Mouse (Mus musculus): ENCODE results near the gene Slc24a2.

The Slc24a2 gene

DNA sequence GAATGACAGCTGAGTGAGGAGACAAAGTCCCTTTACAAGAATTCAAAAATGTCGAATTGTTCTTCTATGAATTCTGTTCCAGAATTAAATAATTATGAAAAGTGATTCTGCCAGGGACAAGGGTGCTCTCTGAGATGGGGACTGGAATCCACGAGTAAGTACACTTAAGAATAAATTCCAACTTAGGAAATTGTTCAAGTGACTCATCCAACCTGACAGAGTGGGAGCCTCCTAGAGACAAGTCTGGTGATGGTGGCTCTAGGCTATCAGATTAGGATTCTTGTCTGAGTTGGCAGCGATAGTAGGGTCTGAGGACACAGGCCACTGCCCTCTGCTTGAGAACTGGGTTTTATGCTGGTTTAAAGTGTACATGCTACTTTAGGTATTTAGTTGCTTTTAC lies 181.2 kb downstream of the Slc24a2 start:
- no peak for DNase-seq (ENCODE audit: extremely low read depth, insufficient read length, low spot score)

DNA sequence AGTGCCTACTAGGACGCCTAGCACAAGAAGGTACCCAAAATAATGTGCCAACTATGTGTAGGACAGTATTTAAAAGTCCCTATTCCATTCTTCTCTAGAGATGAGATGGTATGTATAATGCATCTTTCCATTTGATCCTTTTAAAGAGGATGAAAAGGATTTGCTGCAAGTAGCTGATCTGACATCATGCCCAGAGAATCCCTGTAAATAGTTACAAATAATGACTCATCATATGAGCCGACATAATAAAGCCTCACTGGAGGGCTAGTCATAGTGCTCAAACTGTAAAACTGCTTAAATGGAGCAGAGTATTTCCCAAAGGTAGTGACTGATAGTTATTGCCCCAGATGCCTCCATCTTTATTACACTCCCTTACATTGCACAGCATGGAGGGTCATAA lies 183.1 kb downstream of the Slc24a2 start:
- no peak for DNase-seq (ENCODE audit: extremely low read depth, insufficient read length, low spot score)

DNA sequence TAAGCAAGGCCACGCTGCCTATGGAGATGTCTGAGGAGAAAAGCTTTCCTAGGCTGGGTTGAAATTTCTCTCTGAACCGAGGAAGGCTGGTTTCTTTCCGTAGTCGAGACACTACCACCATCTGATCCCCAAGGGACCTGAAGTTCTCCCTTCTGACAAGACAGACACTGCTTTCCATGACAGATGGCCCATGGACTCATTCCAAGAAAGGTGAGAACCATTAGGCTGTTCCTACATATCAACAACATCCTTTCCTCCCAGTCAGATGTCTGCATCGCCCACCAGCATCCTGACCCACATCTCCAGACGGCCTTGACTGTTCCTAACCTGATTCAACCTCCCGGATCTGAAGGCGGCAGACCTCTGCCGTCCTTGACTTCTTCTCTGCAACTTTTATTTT lies 187.0 kb downstream of the Slc24a2 start:
- DNase-seq (ENCODE audit: extremely low read depth, insufficient read length, low spot score) = no peak

DNA sequence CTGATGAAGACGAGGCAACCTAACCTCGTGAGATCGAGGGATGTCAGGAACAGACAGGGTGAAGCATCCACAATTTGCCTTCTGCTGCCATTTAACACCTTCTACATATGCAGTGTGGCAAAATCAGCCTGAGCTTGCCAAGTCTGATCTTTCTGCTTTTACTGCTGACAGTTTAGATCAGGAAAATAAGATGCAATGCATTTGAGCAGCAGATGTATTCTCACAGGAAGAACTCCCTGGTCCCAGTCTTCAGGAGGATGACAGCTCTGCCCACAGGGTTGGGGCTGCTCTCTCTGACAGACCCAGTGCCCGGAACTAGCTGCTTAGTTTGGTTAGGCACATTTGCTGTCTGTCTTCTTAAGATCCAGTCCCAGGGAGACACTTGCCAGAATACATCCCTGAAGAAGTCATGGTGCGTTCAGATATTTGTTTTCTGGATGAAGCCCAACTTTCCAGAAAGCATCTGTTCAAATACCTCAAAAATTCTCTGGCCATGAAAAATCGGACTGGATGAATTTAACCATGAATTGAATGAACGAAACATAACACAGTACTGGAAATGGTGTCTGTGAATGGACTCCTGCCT lies 188.8 kb downstream of the Slc24a2 start:
- DNase-seq (ENCODE audit: extremely low read depth, insufficient read length, low spot score) = no peak

DNA sequence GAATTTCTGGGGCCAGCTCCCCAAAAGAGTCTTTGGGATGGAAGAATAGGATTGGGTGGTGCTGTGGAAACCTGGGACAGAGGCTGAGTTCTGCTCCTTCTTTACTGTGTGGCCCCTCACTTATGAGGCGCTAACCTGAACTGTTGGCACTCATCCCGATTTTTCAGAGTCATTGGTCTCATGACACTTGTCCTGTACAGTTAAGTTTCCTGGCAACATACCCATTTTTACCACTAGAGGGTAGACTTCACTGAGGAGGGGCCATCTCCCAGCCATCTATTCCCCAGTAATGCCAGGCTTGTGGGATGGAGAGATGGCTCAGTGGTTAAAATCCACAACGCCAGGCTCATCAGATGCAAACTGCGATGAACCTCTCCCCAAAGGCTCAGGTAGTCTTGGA lies 192.7 kb downstream of the Slc24a2 start:
- DNase-seq (ENCODE audit: extremely low read depth, insufficient read length, low spot score) = no peak

DNA sequence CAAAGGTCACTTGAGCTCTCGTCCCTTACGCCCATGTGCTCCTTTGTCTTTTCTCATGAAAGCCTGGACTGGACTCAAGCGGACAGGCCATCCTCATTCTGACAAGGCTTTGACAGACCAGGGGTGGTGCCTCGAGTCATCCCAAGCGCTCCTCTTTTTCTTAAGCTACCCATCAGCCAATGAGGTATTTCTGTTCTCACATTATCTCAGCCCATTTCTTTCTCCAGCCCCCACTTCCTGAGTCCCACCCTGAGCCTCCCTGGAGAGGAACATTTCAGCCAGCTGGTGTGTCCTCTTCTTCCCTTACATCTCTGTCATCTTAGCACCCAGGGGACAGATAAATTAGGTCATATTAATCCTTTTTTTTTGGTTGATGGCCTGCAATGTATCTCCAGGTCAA lies 193.8 kb downstream of the Slc24a2 start:
- no peak for DNase-seq (ENCODE audit: extremely low read depth, insufficient read length, low spot score)

DNA sequence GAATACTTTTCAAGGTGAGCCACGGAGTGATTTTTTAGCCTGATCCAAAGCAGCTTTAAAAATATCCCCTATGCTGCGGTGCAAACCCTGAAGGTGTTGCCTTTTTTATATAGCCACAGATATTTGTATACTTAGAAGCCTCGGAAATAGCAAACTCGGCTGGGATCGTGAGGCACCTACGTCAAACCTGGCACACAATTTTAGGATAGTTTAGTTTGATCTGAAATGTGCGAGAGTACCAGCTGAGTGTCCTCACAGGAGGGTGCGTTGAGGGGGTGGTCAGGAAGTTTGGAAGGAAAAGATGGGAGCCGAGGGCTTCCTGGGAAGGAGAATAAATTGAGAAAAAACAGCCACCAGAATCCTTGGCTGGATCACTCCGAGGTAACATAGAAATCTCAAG lies 194.6 kb downstream of the Slc24a2 start:
- no peak for DNase-seq (ENCODE audit: extremely low read depth, insufficient read length, low spot score)

DNA sequence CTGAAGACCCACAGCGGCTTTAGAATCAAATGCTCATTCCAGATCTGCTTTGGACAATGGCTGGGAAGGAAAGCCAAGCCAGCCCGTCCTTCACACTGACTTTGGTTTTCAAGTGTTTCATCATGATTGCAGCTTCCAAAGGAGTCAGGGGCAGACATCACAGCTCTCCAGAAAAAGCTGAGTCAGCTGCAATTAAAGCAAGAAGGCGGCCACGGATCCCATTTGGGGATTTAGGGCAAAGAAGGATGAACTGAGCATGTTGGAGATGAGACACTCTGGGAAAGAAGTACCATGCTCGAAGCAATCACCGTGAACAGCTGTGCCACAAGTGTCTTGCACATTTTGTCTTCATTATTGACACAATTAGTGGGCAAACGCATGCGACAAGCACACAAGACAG lies 197.6 kb downstream of the Slc24a2 start:
- DNase-seq (ENCODE audit: extremely low read depth, insufficient read length, low spot score) = no peak

DNA sequence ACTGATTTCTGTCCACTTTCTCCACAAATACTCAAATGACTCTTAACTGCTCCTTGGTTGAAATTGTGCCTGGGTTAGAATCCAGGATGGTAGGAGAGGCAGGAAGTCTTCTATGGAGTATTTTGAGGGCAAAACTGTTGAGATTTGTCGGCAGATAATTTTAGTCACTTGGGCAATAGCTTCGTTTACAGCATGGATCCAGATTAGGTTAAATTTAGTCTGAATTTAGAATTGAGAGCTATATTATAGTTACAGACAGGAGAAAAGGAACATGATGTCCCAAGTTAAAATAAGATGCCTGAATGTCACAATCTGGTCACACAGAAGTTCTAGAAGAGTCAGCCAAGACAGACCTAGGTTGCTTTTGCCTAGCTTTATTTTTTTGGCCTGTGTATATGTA lies 199.2 kb downstream of the Slc24a2 start:
- DNase-seq (ENCODE audit: extremely low read depth, insufficient read length, low spot score) = no peak

DNA sequence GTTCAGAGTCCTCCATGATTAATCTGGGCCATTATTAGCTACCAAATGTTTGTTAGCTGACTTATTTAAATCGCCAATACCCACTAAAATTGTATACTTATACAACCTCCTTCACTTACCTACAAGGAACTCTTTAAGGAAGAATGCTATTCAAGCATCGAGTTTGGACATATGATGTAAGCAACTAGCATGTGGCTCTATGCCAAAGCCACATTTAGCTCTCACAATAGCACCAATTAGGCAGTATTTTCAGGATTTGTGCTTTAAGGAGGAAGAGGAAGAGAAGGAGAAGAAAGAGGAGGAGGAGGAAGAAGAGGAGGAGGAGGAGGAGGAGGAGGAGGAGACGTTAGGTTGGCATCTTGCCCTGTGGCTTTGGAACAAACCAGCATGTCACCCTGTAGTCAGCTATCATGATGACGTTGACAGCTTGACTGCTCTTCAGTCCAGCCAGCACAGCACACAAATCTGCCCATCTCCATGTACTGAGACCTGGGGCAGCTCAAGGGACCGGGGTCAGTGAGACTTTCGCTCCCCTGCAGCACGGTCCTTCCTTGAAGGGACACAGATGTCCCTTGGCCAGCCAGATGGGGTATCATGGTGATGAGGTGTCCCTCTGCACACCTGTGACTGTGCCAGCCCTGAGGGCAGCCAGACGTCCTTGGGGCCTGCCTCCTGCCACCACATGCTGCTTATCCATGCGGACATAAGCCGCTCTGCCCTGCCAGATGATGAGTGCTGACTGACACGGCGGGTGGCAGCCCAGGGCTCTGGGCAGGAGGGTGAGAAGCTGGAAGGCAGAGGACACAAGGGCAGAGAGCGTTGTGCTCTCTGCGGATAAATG lies 203.7 kb downstream of the Slc24a2 start:
- DNase-seq (ENCODE audit: extremely low read depth, insufficient read length, low spot score) = peak; percentile 22

DNA sequence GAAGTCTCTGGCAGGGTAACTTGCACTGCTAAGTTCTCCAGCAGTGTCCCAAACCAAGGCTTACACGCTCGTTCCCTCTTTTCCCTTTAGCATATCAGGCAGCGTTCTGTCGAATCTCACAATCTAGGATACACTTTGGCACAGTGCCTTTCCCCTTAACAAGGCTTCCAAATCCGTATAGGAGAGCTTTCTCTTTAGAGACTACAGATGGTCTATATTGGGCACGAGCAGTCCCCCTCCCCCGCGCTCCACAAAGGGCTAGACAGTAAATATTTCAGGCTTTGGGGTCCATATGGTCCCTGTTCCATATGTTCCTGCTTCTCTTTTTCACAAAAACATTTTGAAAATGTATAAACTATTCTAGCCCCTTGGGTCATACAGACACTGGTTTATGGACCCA lies 205.7 kb downstream of the Slc24a2 start:
- DNase-seq (ENCODE audit: extremely low read depth, insufficient read length, low spot score) = no peak

DNA sequence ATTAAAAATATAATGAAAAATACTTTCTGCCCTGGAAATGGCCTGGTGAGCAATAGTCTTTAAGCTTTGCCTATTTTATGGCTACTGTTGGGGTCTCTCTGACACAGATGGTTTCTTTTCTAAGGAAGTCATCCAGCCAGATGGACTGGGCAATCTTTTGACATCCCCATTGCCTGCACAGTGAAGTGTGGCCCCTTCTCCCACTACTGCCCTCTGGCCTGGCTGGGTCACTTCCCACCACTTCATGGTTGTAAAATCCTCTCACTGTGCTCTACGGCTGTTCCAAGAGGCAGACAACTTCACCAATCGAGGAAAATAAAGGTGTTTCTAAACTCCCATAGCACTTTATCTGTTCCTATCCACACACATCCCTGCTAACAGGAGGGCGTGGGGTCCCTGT lies 208.7 kb downstream of the Slc24a2 start:
- DNase-seq (ENCODE audit: extremely low read depth, insufficient read length, low spot score) = no peak

DNA sequence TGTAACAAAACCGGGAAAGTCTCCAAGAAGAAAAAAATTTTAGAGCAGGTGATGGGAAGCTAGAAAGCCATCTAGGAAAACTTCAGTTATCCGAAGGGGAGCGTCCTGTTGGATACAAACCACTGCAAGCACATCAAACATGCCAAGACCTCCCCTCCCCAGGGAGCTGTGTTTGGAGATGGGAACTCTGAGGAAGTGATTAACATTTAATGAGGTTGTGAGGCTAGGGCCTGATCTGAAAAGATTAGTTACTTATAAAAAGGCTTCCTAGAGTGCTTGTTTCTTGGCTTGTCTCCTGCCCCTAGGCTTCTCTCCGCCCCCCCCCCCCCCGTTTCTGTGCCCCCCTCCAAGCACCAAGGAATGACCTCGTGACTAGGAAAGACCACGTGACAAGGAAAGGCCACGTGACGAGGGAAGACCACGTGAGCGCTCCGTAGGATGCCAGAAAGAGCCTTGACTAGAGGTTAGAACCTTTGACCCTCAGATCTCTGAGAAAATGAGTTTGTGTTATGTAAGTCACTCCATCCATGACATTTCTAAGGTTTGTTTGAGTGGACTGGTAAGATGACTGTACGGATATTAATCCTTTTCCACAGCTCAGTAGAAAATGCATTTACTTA lies 210.7 kb downstream of the Slc24a2 start:
- DNase-seq (ENCODE audit: extremely low read depth, insufficient read length, low spot score) = no peak

DNA sequence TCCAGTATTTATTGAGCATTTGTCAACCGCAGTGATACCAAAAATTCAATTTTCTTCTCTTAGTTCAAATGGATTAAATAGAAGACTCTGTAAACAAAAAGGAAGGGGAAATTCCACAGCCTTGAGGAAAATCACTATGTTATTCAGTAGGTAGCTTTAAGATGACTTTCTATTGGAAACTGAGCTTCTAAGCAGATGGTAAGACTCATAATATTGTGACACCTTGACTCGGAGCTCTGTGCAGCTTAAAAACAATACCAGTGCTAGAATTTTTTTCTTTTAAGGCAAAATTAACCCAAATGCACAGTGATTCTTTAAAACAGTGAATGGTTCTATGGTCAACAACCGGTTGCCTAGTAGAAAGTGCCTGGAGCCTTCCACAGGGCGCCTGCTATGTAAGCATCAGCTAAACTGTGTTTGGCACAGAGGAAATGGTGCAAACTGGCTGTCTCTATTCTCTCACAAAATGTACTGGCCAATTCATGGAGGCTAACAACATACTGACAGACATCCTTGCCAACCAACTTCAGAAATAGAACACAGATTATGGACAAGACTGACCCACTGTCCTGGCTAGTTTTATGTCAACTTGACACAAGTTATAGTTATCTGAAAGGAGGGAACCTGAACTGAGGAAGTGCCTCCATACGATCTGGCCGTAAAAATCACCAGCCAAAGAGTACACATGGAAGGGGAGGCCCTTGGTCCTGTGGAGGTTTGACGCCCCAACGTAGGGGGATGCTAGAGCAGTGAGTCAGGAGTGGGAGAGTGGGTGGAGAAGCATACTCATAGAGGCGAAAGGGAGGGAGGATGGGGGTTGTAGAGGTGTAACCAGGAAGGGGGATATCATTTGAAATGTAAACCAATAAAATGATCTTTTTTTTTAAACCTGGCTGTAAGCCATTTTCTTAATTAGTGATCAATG lies 211.9 kb downstream of the Slc24a2 start:
- DNase-seq (ENCODE audit: extremely low read depth, insufficient read length, low spot score) = no peak

DNA sequence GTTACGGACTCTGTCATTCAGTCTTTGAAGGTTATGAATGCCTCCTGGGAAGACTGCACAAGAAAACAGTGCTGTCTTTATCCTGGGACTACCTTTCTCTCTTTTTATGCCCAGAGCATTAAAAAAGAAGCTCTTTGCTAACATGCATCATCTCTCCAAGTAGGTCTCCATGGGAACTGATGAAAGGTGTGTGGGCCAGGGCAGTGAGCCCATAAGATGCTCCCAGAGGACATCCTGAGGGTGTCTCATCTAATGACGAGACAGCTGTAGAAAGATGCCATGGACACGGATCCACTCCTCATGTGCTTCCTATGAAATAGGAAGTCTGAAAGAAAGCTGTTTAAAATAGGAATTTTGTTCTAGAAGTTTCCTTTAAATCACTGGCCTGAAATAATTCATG lies 212.8 kb downstream of the Slc24a2 start:
- no peak for DNase-seq (ENCODE audit: extremely low read depth, insufficient read length, low spot score)

DNA sequence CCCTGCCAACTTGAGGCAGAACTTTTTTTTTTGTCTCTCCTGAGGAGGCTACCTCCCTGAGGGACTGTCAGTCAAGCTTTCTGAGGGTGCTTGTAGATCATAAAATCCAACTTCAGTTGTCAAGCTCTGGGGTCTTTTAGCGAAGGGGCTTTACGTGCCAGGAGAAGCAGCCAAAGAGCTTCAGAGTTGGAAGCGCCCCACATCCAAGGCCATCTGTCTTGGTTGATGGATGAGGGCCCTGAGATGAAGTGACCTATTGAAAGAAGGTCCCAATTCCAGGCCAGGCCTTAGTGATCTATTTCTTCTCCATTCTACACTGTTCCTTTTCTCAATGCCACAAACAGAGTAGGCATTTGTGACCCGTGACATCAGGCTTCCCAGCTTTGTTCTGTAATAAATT lies 214.5 kb downstream of the Slc24a2 start:
- no peak for DNase-seq (ENCODE audit: extremely low read depth, insufficient read length, low spot score)

DNA sequence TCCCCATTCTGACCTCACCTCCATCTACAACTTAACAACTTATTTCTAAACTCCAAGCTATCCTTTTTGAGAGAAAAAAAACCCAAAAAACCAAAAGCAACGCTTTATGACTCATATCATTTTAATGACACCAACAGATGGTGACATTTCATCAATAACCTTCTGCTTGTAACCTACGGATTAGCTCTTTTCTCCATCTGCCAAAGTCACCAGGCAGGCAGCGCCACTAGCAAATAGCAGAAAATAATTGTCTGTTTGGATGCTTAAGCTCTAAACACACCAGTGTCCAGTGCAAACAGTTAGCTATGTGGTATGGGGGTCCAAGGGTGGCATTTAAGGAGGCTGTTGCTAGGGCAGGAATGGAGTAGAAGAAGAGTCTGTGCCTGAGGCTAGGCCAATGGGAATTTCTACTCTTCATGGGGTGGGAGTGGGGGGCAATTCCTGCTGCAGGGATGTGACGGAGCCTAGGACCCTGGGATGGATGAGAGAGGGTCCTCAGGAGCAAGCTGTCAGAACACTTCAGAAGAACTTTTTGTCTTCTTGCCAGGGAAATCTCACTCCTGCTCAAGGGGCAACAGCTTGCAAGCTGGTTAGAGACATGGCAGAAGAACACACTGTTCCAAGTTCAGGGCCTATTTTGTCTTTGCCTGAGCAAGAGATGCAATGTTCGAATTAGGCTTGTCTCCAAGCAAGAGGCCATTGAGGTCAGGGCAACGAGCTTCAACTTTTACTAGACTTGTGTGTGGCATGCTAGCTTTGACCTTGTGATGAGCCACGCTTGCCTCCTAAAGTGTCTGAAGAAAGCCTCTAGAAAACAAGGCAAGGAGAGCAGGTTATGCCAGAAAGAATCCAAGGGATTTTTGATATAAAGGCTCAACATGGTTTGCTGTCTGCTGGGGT lies 216.3 kb downstream of the Slc24a2 start:
- no peak for DNase-seq (ENCODE audit: extremely low read depth, insufficient read length, low spot score)

DNA sequence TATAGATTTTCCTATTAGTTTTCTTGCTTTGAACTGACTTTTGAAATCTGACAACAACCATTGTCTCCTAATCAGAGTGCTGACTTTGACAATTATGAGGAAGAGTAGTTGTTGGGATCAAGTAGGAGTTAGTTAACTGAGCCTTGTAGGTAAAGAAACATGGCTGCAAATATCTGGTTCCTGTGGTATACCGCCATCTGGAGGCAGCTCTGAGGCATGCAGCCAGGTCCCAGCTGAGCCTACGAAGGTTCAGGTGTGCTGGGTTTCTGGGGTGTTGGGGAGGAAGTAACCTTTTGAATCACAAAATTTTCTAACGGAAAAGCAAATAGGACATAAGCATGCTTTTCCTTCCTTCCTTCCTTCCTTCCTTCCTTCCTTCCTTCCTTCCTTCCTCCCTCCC lies 237.8 kb downstream of the Slc24a2 start:
- no peak for DNase-seq (ENCODE audit: extremely low read depth, insufficient read length, low spot score)

DNA sequence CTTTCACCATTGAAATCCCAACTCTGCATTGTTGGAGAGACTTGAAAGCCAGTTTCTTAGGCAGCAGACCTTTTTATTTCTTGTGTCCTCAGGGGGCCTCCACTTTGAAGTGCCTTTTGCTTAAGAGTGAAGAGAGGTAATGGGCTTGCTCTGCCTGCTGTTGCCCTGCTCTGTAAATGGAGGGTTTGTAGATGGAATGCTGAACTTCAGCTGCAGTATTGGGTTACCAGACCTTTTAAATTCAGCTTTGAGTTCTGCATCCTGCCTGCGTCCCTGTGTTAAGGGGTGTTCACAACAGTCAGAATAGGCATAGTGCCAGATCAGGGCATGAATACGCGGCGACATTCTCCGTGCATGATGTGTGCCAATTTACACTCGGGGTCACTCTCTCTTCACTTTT lies 241.0 kb downstream of the Slc24a2 start:
- no peak for DNase-seq (ENCODE audit: extremely low read depth, insufficient read length, low spot score)

DNA sequence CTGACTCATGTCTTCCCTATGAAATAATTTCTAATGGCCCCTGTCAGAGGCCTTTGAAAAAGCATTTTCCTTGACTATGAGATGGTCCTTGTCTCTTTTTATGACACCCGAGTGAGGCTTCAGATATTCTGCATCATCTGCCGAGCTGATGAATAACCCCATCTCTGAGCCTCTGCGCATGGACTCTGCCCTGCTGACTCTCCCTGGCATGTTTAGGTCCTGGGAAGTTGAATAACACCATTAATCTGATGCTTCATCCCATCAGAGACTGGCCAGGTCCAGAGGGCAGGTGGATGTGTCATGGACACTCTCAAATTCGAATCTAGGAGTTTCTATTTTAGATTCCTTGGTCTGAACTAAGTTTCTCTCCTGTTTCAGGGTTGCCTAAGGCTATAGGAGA lies 242.4 kb downstream of the Slc24a2 start:
- no peak for DNase-seq (ENCODE audit: extremely low read depth, insufficient read length, low spot score)

All from 3134 (cell line).